Mouse (Mus musculus): ENCODE data around the gene Wdr63. TPM values are rescaled to one million over a fixed set of nuclear protein-coding genes. Genes with fewer than 3 reads are reported as not detected.

Wdr63 gene
- total RNA-seq (2021): under 1 TPM; 0.39 to 0.50 TPM

DNA sequence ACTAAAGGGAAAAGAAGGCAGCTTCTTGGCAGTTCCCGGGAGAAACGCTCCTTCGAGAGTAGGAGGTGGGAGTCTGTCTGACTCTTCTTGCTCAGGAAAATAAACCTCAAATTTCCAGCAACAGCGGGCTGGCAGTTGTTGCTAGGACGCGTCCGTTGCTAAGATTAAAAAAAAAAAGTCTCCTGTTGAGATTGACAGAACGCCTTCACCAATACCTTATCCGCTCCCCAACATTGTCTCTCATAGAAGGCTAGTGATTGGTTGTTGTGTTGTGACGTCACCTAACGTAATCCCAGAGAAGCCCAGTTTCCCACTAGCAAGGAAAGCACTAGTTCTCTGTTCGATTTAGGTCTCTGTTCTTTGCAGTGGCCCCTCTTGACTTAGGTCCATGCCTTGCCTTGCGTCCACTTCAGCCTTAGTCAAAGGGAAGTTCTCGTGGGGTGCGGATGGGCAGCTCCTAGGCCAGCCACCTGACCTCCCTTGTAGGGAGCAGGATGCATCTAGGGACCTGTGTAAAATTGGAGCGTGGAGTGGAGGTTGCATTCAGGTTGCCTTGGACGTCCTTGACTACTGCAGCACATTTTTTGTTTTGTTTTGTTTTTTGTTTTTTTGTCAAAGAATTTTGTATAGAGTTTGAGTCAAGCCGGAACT, at the start of gene Wdr63:
Gene Wdr63, minus strand, starts transcription at position 210 of the 651 bp plus-strand sequence.
- peak; percentile 79 to 89 for DNase-seq (ENCODE audit: low spot score in 2 of 2)
- intact Hi-C loops (cut with DNase I): no loop called here

DNA sequence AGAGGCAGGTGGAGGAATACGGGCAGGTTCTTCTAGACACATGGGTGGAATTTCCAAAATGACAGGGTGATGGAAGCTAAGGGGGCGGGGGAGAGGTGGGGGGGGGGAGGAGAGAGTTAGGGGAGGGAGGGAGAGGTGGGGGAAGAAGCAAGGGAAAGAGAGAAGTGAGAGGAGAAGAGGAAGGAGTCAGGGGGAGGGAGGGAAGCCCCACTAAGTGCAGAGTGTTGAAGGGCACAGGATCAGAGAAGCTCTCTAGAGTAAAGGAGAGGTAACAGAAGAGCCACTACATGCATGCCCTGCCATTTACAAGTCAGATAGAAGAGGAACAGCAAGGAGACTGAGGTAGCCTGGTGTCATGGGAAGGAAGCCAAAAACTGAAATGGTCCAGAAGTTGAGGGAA, 48.9 kb upstream of the Wdr63 start:
- no peak for DNase-seq (ENCODE audit: low spot score in 2 of 2)
- intact Hi-C loops (cut with DNase I): no loop called here

DNA sequence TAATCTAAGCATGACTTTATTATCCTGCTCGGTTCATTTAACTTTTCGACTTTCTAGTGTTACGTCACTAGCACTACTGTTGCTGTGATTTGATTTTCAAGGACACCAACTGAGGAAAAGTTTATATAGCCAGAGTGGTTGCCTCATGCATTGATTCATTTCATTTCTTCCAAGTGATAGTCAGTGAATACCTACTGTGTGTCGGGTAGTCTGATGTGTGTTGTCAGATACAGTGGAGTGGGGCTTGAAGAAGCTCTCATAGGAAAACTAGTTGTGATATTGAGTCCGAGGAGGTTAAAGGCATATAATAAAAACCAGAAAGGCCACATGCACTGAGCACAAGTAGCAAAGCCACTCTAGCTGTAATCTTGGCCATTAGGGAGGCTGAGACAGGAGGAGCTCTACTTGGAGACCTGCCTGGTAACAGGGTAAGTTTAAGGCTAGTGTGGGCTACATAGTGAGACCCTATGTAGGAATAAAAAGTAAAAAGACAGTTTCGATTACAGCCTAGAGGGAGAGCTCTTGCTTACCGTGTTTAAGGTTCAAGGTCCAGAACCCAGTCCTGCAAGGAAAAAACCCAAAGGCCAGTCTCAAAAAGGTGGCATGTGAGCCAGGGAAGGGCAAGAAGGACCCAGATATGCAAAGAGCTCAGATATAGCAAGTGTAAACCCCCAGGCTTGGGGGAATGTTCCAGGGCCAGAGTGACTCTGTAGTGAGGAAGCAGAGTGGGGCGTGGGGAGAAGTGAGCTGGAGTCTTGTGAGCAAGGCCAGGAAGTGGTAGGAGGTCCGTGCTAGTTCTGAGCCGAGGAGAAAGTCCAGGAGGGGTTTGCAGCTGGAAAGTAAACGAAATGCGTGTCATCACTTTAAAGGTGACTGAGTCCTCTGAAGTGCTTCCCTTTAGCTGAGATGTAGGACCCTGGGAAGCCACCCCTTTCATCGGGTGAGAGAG, 48.0 kb upstream of the Wdr63 start:
- intact Hi-C loops (cut with DNase I): no loop called here
- DNase-seq (ENCODE audit: low spot score in 2 of 2): no peak

DNA sequence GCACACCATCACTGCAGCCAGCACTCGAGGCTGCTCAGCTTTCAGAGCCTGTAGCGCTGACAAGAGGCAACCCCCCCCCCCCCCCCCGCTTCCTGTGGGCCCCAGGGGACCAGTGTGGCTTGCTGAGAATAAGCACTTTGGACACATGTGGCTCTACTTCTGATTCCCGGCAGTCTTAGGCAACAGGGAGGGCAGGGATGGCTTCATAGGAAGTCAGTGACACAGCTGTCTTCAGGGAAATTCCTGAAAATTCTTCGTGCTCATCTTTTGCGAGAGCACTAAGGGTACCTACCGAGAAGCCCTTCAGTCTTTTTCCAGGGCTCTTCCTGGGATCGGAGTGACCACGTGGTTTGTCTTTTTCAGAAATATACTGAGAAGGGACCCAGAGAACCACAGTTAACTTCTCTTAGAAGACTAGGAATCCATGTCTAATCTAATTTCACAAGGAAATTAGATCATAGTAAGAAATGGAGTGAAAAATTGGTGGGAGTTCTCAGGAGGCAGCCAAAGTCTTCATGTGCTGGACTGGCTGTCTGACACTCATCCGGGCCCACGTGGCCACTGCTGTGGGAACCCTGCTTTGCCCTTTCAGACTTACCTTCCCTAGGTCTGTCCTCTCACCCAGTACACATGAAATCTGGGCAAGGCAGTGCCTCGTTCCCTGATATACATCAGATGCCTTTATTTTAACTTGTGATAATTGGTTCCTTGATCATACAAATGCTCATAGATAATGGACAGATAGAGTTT, 46.1 kb upstream of the Wdr63 start:
- intact Hi-C loops (cut with DNase I): no loop called here
- no peak for DNase-seq (ENCODE audit: low spot score in 2 of 2)

DNA sequence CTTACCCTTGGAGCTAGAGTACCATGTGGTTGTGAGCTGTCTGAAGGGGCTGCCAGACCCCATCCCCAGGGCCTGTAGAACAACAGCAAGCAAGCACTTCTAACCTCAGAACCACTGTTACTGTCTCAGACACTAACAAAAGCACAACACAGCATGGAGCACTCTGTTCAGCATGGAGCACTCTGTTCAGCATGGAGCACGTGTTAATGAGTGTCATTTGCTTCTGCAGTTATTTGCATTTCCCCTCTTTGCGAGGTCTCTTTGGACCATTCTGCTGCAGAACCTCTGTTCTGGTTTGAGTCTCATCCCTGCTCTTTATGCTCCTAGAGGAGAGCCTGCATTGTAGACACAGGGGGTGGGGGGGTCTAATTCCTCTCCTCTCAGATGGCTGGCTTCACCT, 45.0 kb upstream of the Wdr63 start:
- no peak for DNase-seq (ENCODE audit: low spot score in 2 of 2)
- intact Hi-C loops (cut with DNase I): no loop called here

DNA sequence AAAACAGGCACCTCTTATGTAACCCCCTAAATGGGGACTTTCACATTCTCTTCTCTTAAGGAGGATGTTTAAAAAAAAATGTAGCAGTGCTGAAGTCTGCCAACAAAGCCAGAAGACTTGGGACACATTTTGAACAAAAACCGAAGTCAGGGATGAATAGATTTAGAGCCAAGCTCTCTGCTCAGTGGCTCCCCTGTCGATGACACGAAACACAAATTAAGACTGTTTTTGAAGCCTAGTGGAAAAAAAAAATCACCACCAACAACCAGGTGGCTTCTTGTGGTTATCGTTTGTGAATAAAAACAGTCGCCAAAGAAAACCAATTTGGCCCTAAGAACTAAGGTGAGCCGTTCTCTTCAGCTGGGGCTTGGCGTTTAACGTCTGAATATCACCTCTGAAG, 44.4 kb upstream of the Wdr63 start:
- DNase-seq (ENCODE audit: low spot score in 2 of 2): no peak
- intact Hi-C loops (cut with DNase I): no loop called here

DNA sequence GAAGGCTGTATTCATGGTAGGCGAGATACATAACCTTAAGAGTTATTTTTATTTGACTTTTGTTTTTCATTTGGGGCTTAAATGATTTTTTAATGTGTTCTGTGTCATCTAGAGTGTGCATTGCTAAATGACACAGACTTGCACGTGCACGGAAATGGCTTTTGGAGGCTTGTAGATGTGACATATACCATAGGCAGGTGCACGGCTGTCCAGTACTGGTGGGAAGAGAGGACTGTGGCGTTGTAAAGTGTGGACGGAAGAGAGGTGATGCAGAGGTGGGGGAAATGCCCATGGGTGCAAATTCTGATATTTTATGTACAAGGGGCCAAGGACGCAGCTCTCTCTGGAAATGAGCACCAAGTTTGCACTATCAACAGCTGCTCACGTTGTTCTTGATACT, 43.8 kb upstream of the Wdr63 start:
- no peak for DNase-seq (ENCODE audit: low spot score in 2 of 2)
- intact Hi-C loops (cut with DNase I): no loop called here

DNA sequence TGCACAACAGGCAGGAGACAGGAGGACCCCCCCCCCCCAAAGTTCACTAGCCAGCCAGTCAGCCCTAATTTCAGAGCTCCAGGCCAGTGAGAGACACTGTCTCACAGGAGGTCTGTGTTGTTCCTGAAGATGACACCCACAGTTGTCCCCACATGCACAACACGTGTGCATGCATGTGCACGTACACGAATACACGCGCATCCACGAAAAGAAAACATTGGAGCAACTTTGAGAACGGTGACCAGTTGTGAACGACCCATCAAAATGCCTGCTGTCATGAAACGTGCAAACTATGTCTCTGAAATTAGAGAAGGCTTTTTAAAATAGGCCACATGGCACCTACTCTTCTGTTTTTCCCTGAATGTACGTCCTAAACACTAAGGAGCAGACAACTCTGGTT, 43.4 kb upstream of the Wdr63 start:
- no peak for DNase-seq (ENCODE audit: low spot score in 2 of 2)
- intact Hi-C loops (cut with DNase I): no loop called here

DNA sequence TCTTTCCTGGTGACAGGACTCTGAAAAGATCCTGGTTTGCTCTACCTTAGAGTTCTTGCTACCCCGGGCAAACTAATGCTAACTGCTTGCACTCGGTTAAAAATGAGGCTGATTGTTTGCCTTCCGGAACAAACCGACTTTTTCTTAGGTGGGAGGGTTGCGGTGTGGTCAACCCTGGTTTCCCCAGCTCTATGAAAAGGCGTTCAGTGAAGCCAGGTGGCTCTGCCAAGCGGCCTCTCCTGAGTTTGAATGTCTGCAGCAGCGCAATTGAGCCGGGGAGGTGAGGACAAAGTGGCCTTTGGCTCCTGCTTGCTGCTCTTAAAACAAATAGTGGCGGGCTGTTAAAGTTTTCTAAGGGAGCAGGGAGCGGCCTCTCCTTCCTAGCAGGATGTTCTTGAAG, 42.6 kb upstream of the Wdr63 start:
- DNase-seq (ENCODE audit: low spot score in 2 of 2): no peak
- intact Hi-C loops (cut with DNase I): no loop called here

DNA sequence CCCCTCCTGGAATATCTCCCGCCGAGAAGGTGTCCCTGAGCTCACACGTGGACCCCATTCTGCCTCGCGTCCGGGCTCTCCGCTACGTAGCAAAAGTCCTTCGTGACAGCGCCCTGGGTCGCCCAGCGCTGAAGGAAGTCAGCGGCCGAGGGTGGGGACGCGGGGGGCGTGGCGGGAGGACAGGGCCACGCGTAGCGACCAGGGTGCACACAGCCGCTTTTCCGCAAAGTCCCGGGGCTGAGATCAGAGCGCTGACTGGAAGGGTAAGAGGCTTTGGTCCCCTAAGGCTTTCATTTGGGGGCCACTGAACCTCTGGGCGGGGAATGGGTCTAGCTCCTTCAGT, 42.1 kb upstream of the Wdr63 start:
- intact Hi-C loops (cut with DNase I): no loop called here
- DNase-seq (ENCODE audit: low spot score in 2 of 2): no peak

DNA sequence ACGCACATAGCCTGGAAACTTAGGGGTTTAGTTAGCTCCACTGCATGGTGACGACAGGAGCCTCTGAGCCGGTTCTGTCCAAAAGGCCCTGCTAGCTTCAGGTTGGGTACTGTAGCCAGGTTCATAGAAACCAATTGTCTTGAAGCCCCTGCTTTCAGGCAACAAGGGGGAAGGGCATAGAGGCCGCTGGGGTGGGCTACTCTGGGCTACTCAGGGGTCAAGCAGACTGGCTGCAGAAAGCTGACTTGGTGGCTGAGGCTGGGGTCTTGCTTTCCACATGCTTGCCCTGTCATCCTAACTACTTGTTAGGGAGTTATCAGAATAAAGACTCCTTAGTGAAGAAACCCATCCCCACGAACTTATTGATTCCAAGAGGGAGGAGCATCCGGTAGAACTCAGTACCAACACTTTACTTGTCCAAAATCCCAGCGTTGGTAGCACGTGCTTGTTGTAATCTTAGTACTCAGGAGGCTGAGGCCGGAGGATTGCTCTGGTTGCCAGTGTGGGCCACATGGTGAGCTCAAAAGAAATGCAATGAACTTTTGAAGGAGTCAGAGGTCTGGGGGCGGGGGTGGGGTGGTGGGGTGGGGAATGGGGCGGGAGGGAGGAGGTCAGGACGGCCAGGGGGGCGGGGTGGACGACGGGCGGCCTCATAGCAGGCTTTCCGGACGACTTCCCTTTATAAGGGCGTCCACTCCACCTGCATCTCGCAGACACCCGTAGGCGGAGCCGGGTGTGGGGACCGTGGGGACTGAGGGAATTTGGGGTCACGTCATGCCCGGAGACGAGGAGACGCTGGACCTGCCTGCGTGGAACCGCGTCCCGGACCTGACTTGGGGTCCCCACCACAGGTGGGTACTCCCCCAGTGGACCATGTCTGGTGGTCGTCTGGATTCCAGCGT, 41.5 kb upstream of the Wdr63 start, which contains the start of gene Mcoln2:
Gene Mcoln2, plus strand, starts transcription at position 678 of the 902 bp plus-strand sequence.
- intact Hi-C loops (cut with DNase I): no loop called here
- no peak for DNase-seq (ENCODE audit: low spot score in 2 of 2)

DNA sequence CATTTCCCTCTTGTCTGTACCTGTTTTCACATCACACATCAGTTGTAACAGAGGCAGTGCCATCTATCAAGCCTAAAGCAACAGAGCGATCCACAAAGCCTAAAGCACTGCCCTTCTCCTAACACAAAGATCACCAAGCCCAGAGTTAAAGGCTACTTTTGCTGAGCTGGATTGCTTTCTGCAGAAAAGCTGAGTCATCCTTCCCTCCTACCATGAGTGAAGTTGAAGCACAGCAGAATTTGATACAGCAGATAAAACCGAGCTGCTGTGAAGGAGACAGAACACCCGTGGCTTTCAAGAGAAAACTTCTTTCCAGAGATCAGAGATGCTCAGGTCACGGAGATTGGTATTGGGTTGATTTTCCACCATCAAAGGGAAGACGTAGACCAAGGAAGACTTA, 38.2 kb upstream of the Wdr63 start:
- intact Hi-C loops (cut with DNase I): no loop called here
- peak in 1 of 2 experiments; percentile 18 for DNase-seq (ENCODE audit: low spot score in 2 of 2)

DNA sequence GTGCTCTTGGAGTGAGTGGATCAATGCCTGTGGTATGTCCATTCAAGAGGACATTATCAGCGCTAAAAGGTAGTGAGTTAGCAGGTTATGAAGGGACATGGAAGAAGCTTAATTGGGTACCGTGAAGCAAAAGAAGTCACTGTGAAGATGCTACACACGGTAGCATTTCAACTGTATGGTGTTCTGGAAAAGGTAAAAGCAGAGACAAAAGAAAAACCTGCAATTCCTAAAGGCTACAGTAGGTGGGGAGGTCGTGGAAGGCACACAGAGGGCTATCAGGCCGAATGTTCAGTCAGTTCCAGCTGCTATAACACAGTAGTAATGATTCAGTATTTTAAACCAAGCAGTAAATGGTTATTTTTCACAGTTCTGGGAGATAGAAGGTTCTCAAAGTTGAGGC, 37.6 kb upstream of the Wdr63 start:
- intact Hi-C loops (cut with DNase I): no loop called here
- no peak for DNase-seq (ENCODE audit: low spot score in 2 of 2)

DNA sequence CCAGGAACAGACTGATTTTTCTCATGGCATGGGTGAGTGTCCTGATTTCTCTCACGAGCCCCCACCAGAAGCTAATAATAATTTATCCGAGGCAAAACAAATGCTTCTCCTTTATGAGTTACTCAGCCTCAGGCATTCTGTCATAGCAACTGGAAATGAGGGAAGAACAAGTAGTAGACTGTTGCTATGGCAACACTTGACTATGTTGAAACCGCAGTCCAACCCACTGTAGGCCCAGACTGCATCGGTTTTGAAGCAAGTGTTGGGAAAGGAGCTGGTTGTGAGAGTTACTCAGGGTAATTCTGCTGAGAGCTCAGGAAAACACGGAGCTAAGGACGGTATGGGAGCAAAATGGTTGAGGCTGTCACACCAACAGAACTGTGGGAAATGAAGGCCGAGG, 34.6 kb upstream of the Wdr63 start:
- DNase-seq (ENCODE audit: low spot score in 2 of 2): no peak
- intact Hi-C loops (cut with DNase I): no loop called here

DNA sequence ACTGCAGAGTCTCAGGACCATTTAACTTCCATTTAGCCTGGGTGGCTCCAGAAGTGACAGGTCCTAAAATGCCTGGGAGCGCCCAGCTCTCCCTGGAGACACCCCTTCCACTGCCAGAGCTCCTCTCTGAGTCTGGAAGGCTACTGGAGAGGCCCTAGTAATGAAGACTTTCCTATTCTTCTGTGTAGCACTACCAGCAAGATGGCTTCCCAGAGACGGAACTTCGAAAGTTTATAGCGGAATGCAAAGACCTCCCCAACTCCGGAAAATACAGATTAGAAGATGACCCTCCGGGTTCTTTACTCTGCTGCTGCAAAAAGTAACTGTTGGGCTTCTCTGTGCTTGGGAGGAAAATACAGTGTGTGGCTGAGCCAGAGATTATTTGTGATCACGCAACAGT, 32.3 kb upstream of the Wdr63 start:
- DNase-seq (ENCODE audit: low spot score in 2 of 2): no peak
- intact Hi-C loops (cut with DNase I): no loop called here

DNA sequence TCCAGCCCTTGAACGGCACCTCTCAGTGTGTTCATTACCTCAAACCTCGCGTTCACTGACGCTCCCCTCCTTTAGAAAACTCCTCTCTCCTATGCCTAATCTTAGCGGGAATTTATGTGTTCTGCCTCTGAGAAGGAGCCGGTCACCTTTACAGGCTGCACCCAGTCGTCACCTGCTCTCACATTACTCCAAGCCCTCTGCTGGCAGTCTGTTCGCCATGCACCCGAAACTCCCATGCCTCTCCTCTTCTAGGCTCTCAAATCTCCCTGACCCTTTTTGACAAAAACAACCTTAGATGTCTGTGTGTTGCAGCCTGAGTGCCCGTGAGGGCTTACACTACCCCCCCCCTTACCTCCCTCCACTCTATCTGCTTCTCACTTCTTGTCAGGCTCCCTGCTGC, 28.5 kb upstream of the Wdr63 start:
- no peak for DNase-seq (ENCODE audit: low spot score in 2 of 2)
- intact Hi-C loops (cut with DNase I): no loop called here

DNA sequence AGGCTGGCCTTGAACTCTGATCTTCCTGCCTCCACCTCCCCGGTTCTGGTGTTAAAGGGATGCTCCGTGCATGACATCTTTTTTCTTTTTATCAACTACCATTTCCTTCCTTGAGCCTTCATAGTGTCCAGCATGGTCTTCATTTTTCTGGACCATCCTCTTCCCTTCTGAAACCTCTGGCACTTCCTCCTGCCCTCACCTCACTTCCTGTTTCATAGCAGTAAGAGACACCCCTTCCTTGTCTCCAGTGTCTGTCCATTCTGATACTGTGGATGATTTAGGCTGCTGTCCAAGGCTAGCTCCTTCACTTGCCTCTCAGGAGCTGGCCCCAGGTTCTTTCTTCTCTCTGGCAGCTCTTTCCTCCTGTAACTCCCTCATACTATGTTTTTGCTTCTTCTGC, 27.5 kb upstream of the Wdr63 start:
- intact Hi-C loops (cut with DNase I): no loop called here
- no peak for DNase-seq (ENCODE audit: low spot score in 2 of 2)

DNA sequence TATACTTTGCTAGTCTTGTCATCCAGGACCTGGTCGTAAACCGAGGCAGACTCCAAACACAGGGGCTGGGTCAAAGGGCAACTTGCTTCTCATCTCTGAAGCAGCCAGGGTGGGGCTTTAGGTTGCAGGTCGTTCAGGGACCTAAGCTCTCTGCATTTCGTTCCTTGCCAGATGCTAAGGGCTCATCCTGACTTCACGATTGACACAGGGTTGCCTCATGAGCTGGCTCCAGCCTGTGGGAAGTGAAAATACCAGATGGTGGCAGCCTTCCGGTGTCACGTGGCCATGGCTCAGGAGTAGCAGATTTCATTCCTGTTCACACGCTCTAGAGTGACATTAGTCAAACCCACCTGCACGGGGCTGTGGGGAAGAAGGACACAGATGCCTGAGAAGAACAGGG, 26.9 kb upstream of the Wdr63 start:
- intact Hi-C loops (cut with DNase I): no loop called here

DNA sequence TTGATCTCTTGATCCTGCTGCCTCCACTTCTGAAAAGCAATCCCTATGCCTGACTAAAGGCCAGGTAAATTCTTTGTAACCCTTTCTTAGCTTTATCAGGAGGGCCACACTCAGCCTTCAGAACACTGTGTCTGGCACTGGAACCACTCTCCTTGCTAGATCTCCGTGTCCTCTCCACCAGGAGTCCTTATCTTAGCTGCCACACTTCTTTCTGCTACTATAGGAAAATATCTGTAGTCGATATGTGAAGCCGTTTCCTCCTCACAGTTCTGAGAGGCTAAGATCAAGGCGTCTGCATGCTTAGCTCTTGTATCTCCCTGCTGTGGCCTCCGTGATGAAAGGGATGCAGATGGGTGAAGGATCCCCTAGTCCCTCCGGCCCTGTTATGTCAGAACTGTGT, 19.3 kb upstream of the Wdr63 start:
- intact Hi-C loops (cut with DNase I): no loop called here
- DNase-seq (ENCODE audit: low spot score in 2 of 2): no peak

More for the DNA sequence above, 26.9 kb upstream of the Wdr63 start:
- no peak for DNase-seq (ENCODE audit: low spot score in 2 of 2)

DNA sequence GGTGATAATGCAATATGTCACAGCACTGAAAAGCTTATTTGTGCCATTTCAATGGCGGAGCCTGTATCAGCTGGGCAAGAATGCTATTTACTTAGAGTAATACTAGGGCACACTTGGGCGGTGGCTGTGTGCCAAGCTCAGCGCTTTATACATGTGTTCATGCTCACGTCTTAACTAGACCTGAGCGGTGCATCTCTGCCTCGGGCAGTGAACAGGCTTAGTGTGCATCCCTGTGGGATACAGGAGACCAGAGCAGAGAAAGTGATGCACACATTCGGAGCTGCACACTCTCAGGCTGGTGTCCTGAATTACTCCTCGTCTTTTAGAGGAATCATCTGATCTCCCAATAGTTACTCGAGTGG, 15.5 kb upstream of the Wdr63 start:
- intact Hi-C loops (cut with DNase I): no loop called here
- DNase-seq (ENCODE audit: low spot score in 2 of 2): no peak
